Mouse (Mus musculus): ENCODE measurements around the gene Fosl1. TPM values are rescaled to one million over a fixed set of nuclear protein-coding genes. Genes with fewer than 3 reads are reported as not detected.

Fosl1 gene
- polyA plus RNA-seq, 2 experiments: 0.06 TPM; not detected in 1

DNA sequence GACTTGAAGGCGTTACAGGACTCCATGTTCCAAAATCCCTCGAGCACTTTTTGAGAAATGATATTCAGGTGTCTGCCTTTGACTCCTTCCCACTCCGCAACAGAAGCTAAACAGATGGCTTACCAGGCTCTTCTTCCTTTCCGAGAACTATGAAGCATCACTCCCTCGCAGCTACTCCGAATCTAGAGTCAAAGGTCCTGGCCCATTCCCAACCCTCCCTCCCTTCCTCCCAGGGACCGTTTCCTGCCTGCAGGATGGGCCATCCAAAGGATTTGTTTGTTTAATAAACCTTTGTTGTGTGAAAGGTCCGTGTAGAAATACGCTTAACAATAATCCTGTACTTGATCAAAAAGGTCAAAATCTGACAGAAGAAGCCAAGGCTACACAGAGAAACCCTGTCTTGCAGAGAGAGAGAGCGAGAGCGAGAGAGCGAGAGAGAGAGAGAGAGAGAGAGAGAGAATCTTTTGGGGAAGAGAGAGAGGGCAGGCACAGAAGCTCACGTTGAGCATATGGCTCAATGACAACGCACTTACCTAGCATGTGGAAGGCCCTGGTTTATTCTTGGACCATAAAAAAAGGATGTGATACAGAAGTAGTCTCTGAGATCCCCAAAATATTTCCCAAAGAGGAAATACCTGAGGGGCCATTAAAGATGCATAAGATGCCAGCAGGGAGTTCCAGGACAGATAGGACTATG lies 10.5 kb downstream of the Fosl1 start, which contains the start of gene Ccdc85b:
Gene Ccdc85b, minus strand, starts transcription at position 149 of the 697 bp plus-strand sequence.
- H3K9me3 ChIP-seq (ENCODE audit: control insufficient read depth, low read length): no peaks in the 10 kb centered on the region
- peak within 1 kb of the TSS; percentile 70 for H3K27ac ChIP-seq (replicated peaks; ENCODE audit: low read depth, low read length)
- H3K27me3 ChIP-seq (ENCODE audit: control insufficient read depth, insufficient read depth, low read length): no peaks in the 10 kb centered on the region
- TF ChIP-seq POLR2A (IDR thresholded peaks at IDR 0.05; ENCODE audit: borderline replicate concordance, extremely low read depth, insufficient read depth, insufficient read length): no peak
- H3K36me3 ChIP-seq (ENCODE audit: control insufficient read depth, insufficient read depth, low read length): peaks cover 23% of the 10 kb centered on the region
- peak within 1 kb of the TSS; percentile 60 for H3K9ac ChIP-seq (ENCODE audit: low read depth, low read length, severe bottlenecking)
- ATAC-seq (ENCODE audit: low FRiP score, low read depth) (no peak), DNase-seq (ENCODE audit: low spot score) (no peak)
- peaks cover 26% of the 10 kb centered on the region for H3K4me1 ChIP-seq (ENCODE audit: control insufficient read depth, insufficient read depth, low read length)
- H3K4me3 ChIP-seq (replicated peaks; ENCODE audit: low read length): peak within 1 kb of the TSS; percentile 62
- peak within 1 kb of the TSS; percentile 98 for H3K4me2 ChIP-seq (replicated peaks; ENCODE audit: low read depth, low read length, severe bottlenecking)
- WGBS: 18% methylated on average over 14 of the region's 14 CpGs

DNA sequence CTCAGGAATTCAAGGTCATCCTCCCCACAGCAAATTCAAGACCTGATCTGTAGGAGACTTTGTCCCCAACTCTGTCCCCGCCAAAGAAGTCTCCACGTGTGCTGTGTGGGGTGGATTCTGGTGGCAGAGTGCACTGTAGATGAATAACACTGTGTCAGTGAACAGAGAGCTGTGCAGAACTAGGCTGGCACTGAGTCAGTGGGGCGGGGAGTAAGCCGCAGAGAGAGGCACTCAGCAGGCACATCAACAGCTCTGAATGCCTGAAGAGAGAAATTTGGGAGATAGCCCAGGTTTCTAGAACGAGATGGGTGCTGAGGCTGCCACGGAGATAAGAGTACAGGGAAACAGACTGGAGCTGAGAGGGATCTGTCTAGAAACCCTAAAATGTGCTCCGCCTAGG lies 11.7 kb downstream of the Fosl1 start:
- Histone ChIP-seq H3K9me3 (ENCODE audit: control insufficient read depth, low read length) (no peaks in the 10 kb centered on the region), H3K27ac (replicated peaks; ENCODE audit: low read depth, low read length) (no peak overlapping the region), H3K9ac (ENCODE audit: low read depth, low read length, severe bottlenecking) (no peak overlapping the region), H3K4me1 (ENCODE audit: control insufficient read depth, insufficient read depth, low read length) (peaks cover 26% of the 10 kb centered on the region), H3K36me3 (ENCODE audit: control insufficient read depth, insufficient read depth, low read length) (peaks cover 28% of the 10 kb centered on the region), H3K4me2 (replicated peaks; ENCODE audit: low read depth, low read length, severe bottlenecking) (no peak overlapping the region), H3K27me3 (ENCODE audit: control insufficient read depth, insufficient read depth, low read length) (no peaks in the 10 kb centered on the region), H3K4me3 (replicated peaks; ENCODE audit: low read length) (no peak overlapping the region)
- ATAC-seq (ENCODE audit: low FRiP score, low read depth) (no peak), DNase-seq (ENCODE audit: low spot score) (no peak)
- 74% methylated on average over 7 of the region's 7 CpGs for WGBS
- no peak for TF ChIP-seq POLR2A (IDR thresholded peaks at IDR 0.05; ENCODE audit: borderline replicate concordance, extremely low read depth, insufficient read depth, insufficient read length)

DNA sequence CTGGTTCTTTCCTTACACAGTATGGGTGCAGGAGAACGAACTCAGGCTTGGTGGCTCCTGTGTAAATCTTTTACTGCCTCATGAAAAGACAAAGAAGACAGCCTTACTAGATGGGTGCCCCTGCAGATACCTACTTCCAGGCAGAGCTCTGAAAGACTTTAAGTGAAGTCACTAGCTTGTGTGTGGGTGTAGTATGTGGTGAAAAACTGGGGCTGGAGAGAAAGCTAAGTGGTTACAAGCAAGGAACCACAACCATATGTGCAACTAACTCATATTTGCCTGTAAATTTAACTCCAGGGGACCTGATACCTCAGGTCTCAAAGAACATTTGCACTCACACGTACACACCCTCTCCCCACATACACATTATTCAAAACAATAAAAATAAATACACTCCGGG lies 12.5 kb downstream of the Fosl1 start:
- no peak for ATAC-seq (ENCODE audit: low FRiP score, low read depth)
- Histone ChIP-seq H3K36me3 (ENCODE audit: control insufficient read depth, insufficient read depth, low read length) (peaks cover 33% of the 10 kb centered on the region), H3K4me2 (replicated peaks; ENCODE audit: low read depth, low read length, severe bottlenecking) (peak overlapping the region; percentile 93), H3K9ac (ENCODE audit: low read depth, low read length, severe bottlenecking) (peak overlapping the region; percentile 62), H3K27ac (replicated peaks; ENCODE audit: low read depth, low read length) (no peak overlapping the region), H3K27me3 (ENCODE audit: control insufficient read depth, insufficient read depth, low read length) (no peaks in the 10 kb centered on the region), H3K9me3 (ENCODE audit: control insufficient read depth, low read length) (no peaks in the 10 kb centered on the region), H3K4me1 (ENCODE audit: control insufficient read depth, insufficient read depth, low read length) (peaks cover 26% of the 10 kb centered on the region), H3K4me3 (replicated peaks; ENCODE audit: low read length) (peak overlapping the region; percentile 75)
- 18% methylated on average over 3 of the region's 3 CpGs for WGBS
- DNase-seq (ENCODE audit: low spot score): no peak
- no peak for TF ChIP-seq POLR2A (IDR thresholded peaks at IDR 0.05; ENCODE audit: borderline replicate concordance, extremely low read depth, insufficient read depth, insufficient read length)

DNA sequence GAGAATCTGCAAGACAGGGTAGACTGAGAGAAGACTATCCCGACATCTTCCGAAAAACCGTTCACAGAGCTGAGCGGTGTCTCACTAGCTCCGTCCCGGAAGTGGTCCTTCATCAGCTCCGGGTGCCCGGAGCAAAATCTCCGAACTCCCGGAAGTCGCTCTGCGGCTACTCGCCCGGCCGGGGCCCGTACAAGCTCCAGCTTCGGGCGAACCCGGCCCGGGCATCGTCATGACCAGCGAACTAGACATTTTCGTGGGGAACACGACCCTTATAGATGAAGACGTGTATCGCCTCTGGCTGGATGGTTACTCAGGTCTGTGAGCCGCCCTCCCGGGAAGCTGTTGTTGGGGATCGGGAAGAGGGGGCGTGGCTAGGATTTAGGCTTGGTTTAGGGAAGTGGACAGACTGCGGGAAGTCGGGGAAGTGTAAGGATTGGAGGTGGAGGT lies 13.1 kb downstream of the Fosl1 start, which contains the start of gene Fibp:
Gene Fibp, plus strand, starts transcription at position 151 of the 447 bp plus-strand sequence.
- DNase-seq (ENCODE audit: low spot score): peak; percentile 89
- peaks cover 38% of the 10 kb centered on the region for H3K36me3 ChIP-seq (ENCODE audit: control insufficient read depth, insufficient read depth, low read length)
- peak; percentile 92; the same call in 1 of the 2 replicates for TF ChIP-seq POLR2A (IDR thresholded peaks at IDR 0.05; ENCODE audit: borderline replicate concordance, extremely low read depth, insufficient read depth, insufficient read length)
- H3K4me2 ChIP-seq (replicated peaks; ENCODE audit: low read depth, low read length, severe bottlenecking): peak within 1 kb of the TSS; percentile 93
- H3K9me3 ChIP-seq (ENCODE audit: control insufficient read depth, low read length): no peaks in the 10 kb centered on the region
- H3K27ac ChIP-seq (replicated peaks; ENCODE audit: low read depth, low read length): no peak within 1 kb of the TSS
- WGBS: under 1% methylated on average over 32 of the region's 32 CpGs
- H3K4me3 ChIP-seq (replicated peaks; ENCODE audit: low read length): peak within 1 kb of the TSS; percentile 75
- no peaks in the 10 kb centered on the region for H3K27me3 ChIP-seq (ENCODE audit: control insufficient read depth, insufficient read depth, low read length)
- peak; percentile 82 for ATAC-seq (ENCODE audit: low FRiP score, low read depth)
- peak within 1 kb of the TSS; percentile 62 for H3K9ac ChIP-seq (ENCODE audit: low read depth, low read length, severe bottlenecking)
- peaks cover 26% of the 10 kb centered on the region for H3K4me1 ChIP-seq (ENCODE audit: control insufficient read depth, insufficient read depth, low read length)

- no peak for TF ChIP-seq POLR2A (IDR thresholded peaks at IDR 0.05; ENCODE audit: borderline replicate concordance, extremely low read depth, insufficient read depth, insufficient read length)
Observed at GRCm38 (mm10) chr19:5461411-5461810, 14.1 kb downstream of the Fosl1 start.

More at GRCm38 (mm10) chr19:5461411-5461810, 14.1 kb downstream of the Fosl1 start:
- Histone ChIP-seq H3K4me3 (replicated peaks; ENCODE audit: low read length) (peak overlapping the region; percentile 75), H3K9ac (ENCODE audit: low read depth, low read length, severe bottlenecking) (peak overlapping the region; percentile 62), H3K4me1 (ENCODE audit: control insufficient read depth, insufficient read depth, low read length) (peaks cover 17% of the 10 kb centered on the region), H3K27ac (replicated peaks; ENCODE audit: low read depth, low read length) (no peak overlapping the region), H3K4me2 (replicated peaks; ENCODE audit: low read depth, low read length, severe bottlenecking) (peak overlapping the region; percentile 93), H3K36me3 (ENCODE audit: control insufficient read depth, insufficient read depth, low read length) (peaks cover 48% of the 10 kb centered on the region), H3K9me3 (ENCODE audit: control insufficient read depth, low read length) (no peaks in the 10 kb centered on the region), H3K27me3 (ENCODE audit: control insufficient read depth, insufficient read depth, low read length) (no peaks in the 10 kb centered on the region)
- ATAC-seq (ENCODE audit: low FRiP score, low read depth) (no peak), DNase-seq (ENCODE audit: low spot score) (no peak)
- 91% methylated on average over 6 of the region's 6 CpGs for WGBS
